Mouse (Mus musculus): ENCODE results near the gene Dupd1. TPM values are rescaled to one million over a fixed set of nuclear protein-coding genes. Genes with fewer than 3 reads are reported as not detected.

Gene Dupd1
- polyA plus RNA-seq, 1 experiment from 2014 or later: 0.97 TPM

DNA sequence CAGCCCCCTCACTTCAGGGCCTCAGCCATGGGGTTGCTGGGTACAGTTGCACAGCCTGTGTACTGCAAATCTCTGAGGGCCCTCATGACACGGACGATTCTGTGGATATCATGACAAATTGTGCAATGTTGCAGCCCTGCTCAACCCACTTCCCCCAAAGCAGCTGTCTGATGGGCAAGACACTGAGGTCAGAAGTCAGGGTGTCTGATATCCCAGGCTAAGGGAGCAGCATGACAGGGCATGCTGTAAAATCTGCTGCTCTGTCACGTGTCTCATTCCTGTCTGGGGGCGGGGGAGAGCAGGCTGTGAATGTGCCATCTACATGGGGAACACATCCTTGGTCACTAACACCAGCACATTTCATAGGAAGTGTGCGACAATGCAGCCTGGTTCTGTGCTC lies 30.8 kb upstream of the Dupd1 start:
- no peak for ATAC-seq (ENCODE audit: low FRiP score, low read depth)
- no peak overlapping the region for H3K4me2 ChIP-seq (replicated peaks)
- no peak overlapping the region for H3K9ac ChIP-seq
- H3K9me3 ChIP-seq: no peaks in the 10 kb centered on the region
- no peak overlapping the region for H3K27ac ChIP-seq
- H3K27me3 ChIP-seq: peaks cover 5% of the 10 kb centered on the region; the same call in 1 of the 2 replicates
- no peaks in the 10 kb centered on the region for H3K36me3 ChIP-seq
- 60% methylated on average over 5 of the region's 5 CpGs for WGBS
- H3K4me3 ChIP-seq: no peak overlapping the region
- peaks cover 10% of the 10 kb centered on the region for H3K4me1 ChIP-seq

GRCm38 (mm10) chr14:21744169-21744568 lies 29.8 kb upstream of the Dupd1 start:
- Histone ChIP-seq H3K9me3 (no peaks in the 10 kb centered on the region), H3K4me2 (replicated peaks) (no peak overlapping the region), H3K36me3 (no peaks in the 10 kb centered on the region), H3K9ac (no peak overlapping the region), H3K27ac (no peak overlapping the region), H3K27me3 (peaks cover 5% of the 10 kb centered on the region; the same call in 1 of the 2 replicates), H3K4me3 (no peak overlapping the region), H3K4me1 (peaks cover 10% of the 10 kb centered on the region)
- ATAC-seq (ENCODE audit: low FRiP score, low read depth): no peak
- WGBS: 88% methylated on average over 1 of the region's 1 CpGs

DNA sequence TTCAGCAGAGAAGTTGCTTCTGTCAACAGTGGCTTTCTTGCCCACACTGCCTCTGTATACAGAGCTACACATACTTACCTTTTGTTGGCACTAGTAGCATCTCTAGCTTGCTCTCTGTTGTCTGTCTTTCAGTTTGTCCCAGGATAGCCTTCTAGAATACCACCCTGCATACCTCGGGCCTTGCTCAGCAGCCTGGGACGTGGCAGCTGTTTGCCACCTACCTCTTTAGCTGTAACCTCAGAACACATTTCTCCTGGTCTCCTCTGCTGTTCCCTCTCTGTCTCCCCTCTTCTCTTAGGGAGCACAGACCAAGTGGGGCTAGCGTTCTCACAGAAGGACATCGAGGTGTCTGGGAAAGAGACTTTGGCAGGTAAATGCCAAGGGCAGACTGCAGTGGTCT lies 28.1 kb upstream of the Dupd1 start:
- Histone ChIP-seq H3K4me3 (no peak overlapping the region), H3K9me3 (no peaks in the 10 kb centered on the region), H3K27ac (no peak overlapping the region), H3K4me2 (replicated peaks) (no peak overlapping the region), H3K36me3 (no peaks in the 10 kb centered on the region), H3K27me3 (peaks cover 5% of the 10 kb centered on the region; the same call in 1 of the 2 replicates), H3K9ac (peak overlapping the region; percentile 15; the same call in 1 of the 2 replicates), H3K4me1 (peaks cover 10% of the 10 kb centered on the region)
- no peak for ATAC-seq (ENCODE audit: low FRiP score, low read depth)
- WGBS: 86% methylated on average over 4 of the region's 4 CpGs

- H3K4me2 ChIP-seq (replicated peaks): no peak overlapping the region
- no peaks in the 10 kb centered on the region for H3K36me3 ChIP-seq
- peaks cover 5% of the 10 kb centered on the region; the same call in 1 of the 2 replicates for H3K27me3 ChIP-seq
- peak; percentile 83 for ATAC-seq (ENCODE audit: low FRiP score, low read depth)
- no peak overlapping the region for H3K27ac ChIP-seq
- H3K4me3 ChIP-seq: no peak overlapping the region
- 12% methylated on average over 4 of the region's 4 CpGs for WGBS
- no peaks in the 10 kb centered on the region for H3K9me3 ChIP-seq
- H3K4me1 ChIP-seq: peaks cover 10% of the 10 kb centered on the region
- 0 out of 2 replicates have a peak overlapping the region, but pooled peaks have one; percentile 35 for H3K9ac ChIP-seq
Observed at GRCm38 (mm10) chr14:21741786-21742185, 27.4 kb upstream of the Dupd1 start.

DNA sequence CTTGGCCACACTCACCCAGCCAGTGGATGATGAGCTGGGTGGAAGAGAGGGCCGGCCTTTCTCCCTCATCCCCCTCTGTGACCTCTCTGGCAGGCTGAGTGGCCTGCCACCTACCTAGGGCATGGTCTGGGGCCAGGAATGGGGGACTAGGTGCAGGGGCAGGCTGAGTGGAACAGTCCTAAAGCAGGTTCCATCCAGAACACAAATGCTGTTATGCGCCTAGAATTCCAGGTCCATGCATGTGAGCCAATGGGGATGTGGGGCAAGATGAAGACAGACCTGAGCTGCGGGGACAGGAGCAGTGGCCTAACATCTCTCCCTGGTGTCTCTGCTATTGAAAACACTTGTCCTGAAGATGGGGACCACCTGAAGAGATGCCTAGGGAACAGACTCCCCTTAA lies 26.9 kb upstream of the Dupd1 start:
- Histone ChIP-seq H3K4me3 (no peak overlapping the region), H3K4me1 (peaks cover 11% of the 10 kb centered on the region), H3K27me3 (peaks cover 5% of the 10 kb centered on the region; the same call in 1 of the 2 replicates), H3K36me3 (no peaks in the 10 kb centered on the region), H3K27ac (no peak overlapping the region), H3K9ac (0 out of 2 replicates have a peak overlapping the region, but pooled peaks have one; percentile 35), H3K9me3 (no peaks in the 10 kb centered on the region), H3K4me2 (replicated peaks) (no peak overlapping the region)
- WGBS: 91% methylated on average over 3 of the region's 3 CpGs
- no peak; the same call in 1 of the 2 replicates for ATAC-seq (ENCODE audit: low FRiP score, low read depth)

- WGBS: 89% methylated on average over 7 of the region's 7 CpGs
- no peak overlapping the region for H3K27ac ChIP-seq
Observed at GRCm38 (mm10) chr14:21740345-21740744, 26.0 kb upstream of the Dupd1 start.

DNA sequence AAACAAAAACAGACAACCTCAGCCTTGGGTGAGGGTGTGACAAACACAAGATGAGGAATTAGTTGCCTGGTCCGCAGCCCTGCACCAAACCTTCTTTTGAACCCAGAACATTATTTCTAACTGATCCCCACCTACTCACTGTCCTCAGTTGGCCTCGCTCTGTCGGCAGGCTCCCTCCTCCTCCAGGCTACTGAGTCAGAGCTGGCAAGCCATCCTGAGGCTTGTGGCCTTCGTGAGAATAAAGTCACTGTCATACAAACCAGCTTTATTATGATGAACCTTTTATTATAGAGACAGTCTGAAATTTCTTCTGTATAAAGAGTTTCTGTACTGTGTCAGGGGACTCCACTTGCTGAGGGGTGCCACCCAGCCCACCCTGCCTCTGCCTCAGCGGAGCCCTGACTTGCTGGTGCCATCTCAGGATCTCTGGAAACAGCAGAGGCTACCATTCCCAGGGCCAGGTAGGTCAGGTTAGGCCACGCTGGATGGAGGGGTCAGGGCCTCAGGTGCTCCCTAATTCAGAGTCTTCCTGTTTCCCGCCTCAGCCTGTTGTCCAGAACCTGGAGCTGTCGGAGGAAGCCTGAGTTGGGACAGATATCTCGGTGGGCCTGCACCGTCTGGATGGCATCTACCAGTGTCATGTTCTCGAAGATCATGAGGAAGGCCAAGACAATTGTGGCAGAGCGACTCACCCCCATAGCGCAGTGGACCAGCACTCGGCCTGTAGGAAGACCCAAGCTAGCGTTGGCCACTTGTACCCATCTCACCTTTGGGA lies 18.9 kb upstream of the Dupd1 start:
- H3K27me3 ChIP-seq: no peaks in the 10 kb centered on the region
- H3K36me3 ChIP-seq: no peaks in the 10 kb centered on the region
- 93% methylated on average over 15 of the region's 15 CpGs for WGBS
- H3K9ac ChIP-seq: no peak overlapping the region
- H3K4me1 ChIP-seq: peaks cover 5% of the 10 kb centered on the region
- no peak overlapping the region for H3K27ac ChIP-seq
- no peak overlapping the region for H3K4me3 ChIP-seq
- no peak for ATAC-seq (ENCODE audit: low FRiP score, low read depth)
- H3K9me3 ChIP-seq: 0 out of 2 replicates have a peak, but pooled peaks cover 7% of the 10 kb centered on the region
- H3K4me2 ChIP-seq (replicated peaks): no peak overlapping the region

More at GRCm38 (mm10) chr14:21740345-21740744, 26.0 kb upstream of the Dupd1 start:
- Histone ChIP-seq H3K9ac (no peak overlapping the region), H3K36me3 (no peaks in the 10 kb centered on the region), H3K4me3 (no peak overlapping the region), H3K9me3 (no peaks in the 10 kb centered on the region), H3K4me1 (peaks cover 14% of the 10 kb centered on the region), H3K27me3 (peaks cover 5% of the 10 kb centered on the region; the same call in 1 of the 2 replicates), H3K4me2 (replicated peaks) (no peak overlapping the region)
- ATAC-seq (ENCODE audit: low FRiP score, low read depth): no peak

DNA sequence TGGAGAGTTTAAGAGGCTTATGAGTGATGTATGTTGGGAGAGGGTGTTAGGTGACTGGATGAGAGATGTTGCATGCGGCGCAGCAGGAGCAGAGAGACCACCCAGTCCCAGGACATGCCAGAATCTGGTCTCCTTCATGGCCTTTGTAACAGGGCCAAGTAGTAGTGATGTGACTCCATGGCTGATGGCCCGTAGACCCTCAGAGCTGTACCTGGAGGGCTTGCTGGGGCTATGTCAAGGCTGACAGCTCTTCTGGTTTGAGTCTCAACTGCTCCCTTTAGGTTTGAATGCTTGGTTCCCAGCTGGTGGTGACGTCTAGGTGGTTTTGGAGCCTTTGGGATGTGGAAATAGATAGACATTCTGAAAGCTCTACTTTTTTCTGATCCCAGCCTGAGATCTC lies 15.6 kb upstream of the Dupd1 start:
- Histone ChIP-seq H3K4me1 (no peaks in the 10 kb centered on the region), H3K36me3 (no peaks in the 10 kb centered on the region), H3K9ac (no peak overlapping the region), H3K27ac (no peak overlapping the region), H3K4me2 (replicated peaks) (no peak overlapping the region), H3K27me3 (no peaks in the 10 kb centered on the region), H3K9me3 (0 out of 2 replicates have a peak, but pooled peaks cover 7% of the 10 kb centered on the region), H3K4me3 (no peak overlapping the region)
- ATAC-seq (ENCODE audit: low FRiP score, low read depth): no peak
- WGBS: 92% methylated on average over 4 of the region's 4 CpGs

- no peak for ATAC-seq (ENCODE audit: low FRiP score, low read depth)
- WGBS: 65% methylated on average over 6 of the region's 6 CpGs
- no peaks in the 10 kb centered on the region for H3K4me1 ChIP-seq
- no peak overlapping the region for H3K9ac ChIP-seq
- H3K36me3 ChIP-seq: no peaks in the 10 kb centered on the region
- no peak overlapping the region for H3K4me2 ChIP-seq (replicated peaks)
- H3K27ac ChIP-seq: no peak overlapping the region
- H3K4me3 ChIP-seq: no peak overlapping the region
- H3K27me3 ChIP-seq: no peaks in the 10 kb centered on the region
- H3K9me3 ChIP-seq: 0 out of 2 replicates have a peak, but pooled peaks cover 7% of the 10 kb centered on the region
Observed at GRCm38 (mm10) chr14:21729031-21729732, 14.8 kb upstream of the Dupd1 start.

DNA sequence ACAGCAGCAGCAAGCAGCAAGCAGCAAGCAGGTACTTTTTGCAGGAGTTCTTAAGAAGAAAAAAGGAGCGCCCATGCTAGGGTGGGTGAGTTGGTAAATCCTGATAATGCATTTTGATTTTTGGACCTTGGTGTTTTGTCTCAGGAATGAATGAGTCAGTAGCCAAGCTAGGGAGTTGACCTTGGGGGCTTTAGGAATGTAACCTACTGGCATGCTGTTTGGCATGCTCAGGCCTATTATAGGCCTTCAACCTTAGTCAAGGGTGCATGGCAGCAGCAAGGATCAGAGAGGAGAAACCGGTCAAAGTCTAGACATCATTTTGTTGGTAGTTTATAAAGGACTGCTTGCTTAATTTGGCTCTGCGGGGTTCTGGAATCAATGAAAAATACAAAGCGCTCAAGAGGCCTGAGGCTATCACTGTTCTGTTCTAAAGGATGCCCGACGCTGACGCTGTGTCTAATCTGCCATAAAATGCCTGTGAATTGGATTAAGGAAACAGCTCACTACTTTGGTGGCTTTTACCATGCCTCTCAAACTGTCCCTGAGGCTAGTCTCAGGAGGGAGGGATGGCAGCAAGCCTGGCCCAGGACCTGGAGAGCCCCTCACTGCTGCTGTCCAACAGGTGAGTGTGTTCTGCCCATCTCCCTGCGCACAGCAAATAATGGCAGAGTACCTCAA lies 7.8 kb upstream of the Dupd1 start:
- 54% methylated on average over 8 of the region's 8 CpGs for WGBS
- H3K9ac ChIP-seq: no peak overlapping the region
- H3K27me3 ChIP-seq: no peaks in the 10 kb centered on the region
- H3K36me3 ChIP-seq: no peaks in the 10 kb centered on the region
- no peak overlapping the region for H3K4me3 ChIP-seq
- H3K9me3 ChIP-seq: peaks cover 6% of the 10 kb centered on the region
- no peak overlapping the region; the same call in 1 of the 2 replicates for H3K27ac ChIP-seq
- no peak for ATAC-seq (ENCODE audit: low FRiP score, low read depth)
- H3K4me2 ChIP-seq (replicated peaks): no peak overlapping the region
- H3K4me1 ChIP-seq: peaks cover 16% of the 10 kb centered on the region

- H3K36me3 ChIP-seq: no peaks in the 10 kb centered on the region
- WGBS: 69% methylated on average over 4 of the region's 4 CpGs
- no peak for ATAC-seq (ENCODE audit: low FRiP score, low read depth)
Observed at GRCm38 (mm10) chr14:21720430-21721205, 6.2 kb upstream of the Dupd1 start.

More at GRCm38 (mm10) chr14:21720430-21721205, 6.2 kb upstream of the Dupd1 start:
- no peak overlapping the region for H3K4me3 ChIP-seq
- H3K27me3 ChIP-seq: no peaks in the 10 kb centered on the region
- peaks cover 6% of the 10 kb centered on the region for H3K9me3 ChIP-seq
- no peak overlapping the region for H3K4me2 ChIP-seq (replicated peaks)
- no peak overlapping the region for H3K9ac ChIP-seq
- H3K4me1 ChIP-seq: peaks cover 28% of the 10 kb centered on the region
- no peak overlapping the region; the same call in 1 of the 2 replicates for H3K27ac ChIP-seq

Data from limb, embryonic 13.5 days (tissue).